ENCODE assay signal across 9 mouse cellular contexts in genomic region chr9:55546176-55547010, GRCm38 (mm10). TPM values are rescaled to one million over a fixed set of nuclear protein-coding genes. Genes with fewer than 3 reads are reported as not detected.
DNase-seq lines count a peak whose midpoint lies in the region; ATAC-seq and TF ChIP-seq lines count a peak whose summit lies in the region.
"Had no signal": no experiment of that assay in that cellular context is flagged by ENCODE, and none has a peak within 500 bp of the region (broad histone marks: within the 10 kb centered on the region; RNA-seq: fewer than 3 reads in every experiment).

No protein-coding gene starts in this region.

- WGBS in forebrain, embryonic 14.5 days: 2% methylated on average over 63 of the region's 63 CpGs
- WGBS in hindbrain, embryonic 14.5 days: 2% methylated on average over 63 of the region's 63 CpGs
- WGBS in limb, embryonic 14.5 days: 2% methylated on average over 55 of the region's 63 CpGs
- 2% methylated on average over 63 of the region's 63 CpGs for WGBS in midbrain, embryonic 16.5 days

- no peak overlapping the region for H3K27ac ChIP-seq in forebrain, embryonic 14.5 days (ENCODE audit: low read depth, low read length)
- H3K27ac ChIP-seq in hindbrain, embryonic 14.5 days: no peak overlapping the region
- H3K27ac ChIP-seq in limb, embryonic 14.5 days (replicated peaks; ENCODE audit: low read depth, low read length): no peak overlapping the region
- H3K27ac ChIP-seq in midbrain, embryonic 16.5 days (ENCODE audit: low read length): no peak overlapping the region

- peak; percentile 66 for DNase-seq in adrenal gland, postnatal 10 days
- DNase-seq in forebrain, embryonic 14.5 days (ENCODE audit: low spot score): peak; percentile 42
- no peak for DNase-seq in hindbrain, embryonic 14.5 days (ENCODE audit: low spot score)
- peak; percentile 27 for DNase-seq in limb, embryonic 14.5 days (ENCODE audit: low spot score)
- peak; percentile 44 for DNase-seq in thymus, postnatal 25 days

- H3K4me1 ChIP-seq in forebrain, embryonic 14.5 days (ENCODE audit: control insufficient read depth, insufficient read depth, low read length): peaks cover 9% of the 10 kb centered on the region
- H3K4me1 ChIP-seq in hindbrain, embryonic 14.5 days (replicated peaks; ENCODE audit: control insufficient read depth, insufficient read depth, low read length): 0 out of 2 replicates have a peak, but pooled peaks cover 4% of the 10 kb centered on the region
- peaks cover 26% of the 10 kb centered on the region for H3K4me1 ChIP-seq in limb, embryonic 14.5 days (ENCODE audit: control insufficient read depth, insufficient read depth, low read length)
- peaks cover 19% of the 10 kb centered on the region for H3K4me1 ChIP-seq in midbrain, embryonic 16.5 days (ENCODE audit: control insufficient read depth, insufficient read depth, low read length)

- H3K36me3 ChIP-seq in forebrain, embryonic 14.5 days (ENCODE audit: control insufficient read depth, insufficient read depth, low read length): no peaks in the 10 kb centered on the region
- H3K36me3 ChIP-seq in hindbrain, embryonic 14.5 days (replicated peaks; ENCODE audit: control insufficient read depth, insufficient read depth): 0 out of 2 replicates have a peak, but pooled peaks cover under 1% of the 10 kb centered on the region
- H3K36me3 ChIP-seq in limb, embryonic 14.5 days (ENCODE audit: control insufficient read depth, insufficient read depth, low read length): no peaks in the 10 kb centered on the region
- no peaks in the 10 kb centered on the region for H3K36me3 ChIP-seq in midbrain, embryonic 16.5 days (ENCODE audit: control insufficient read depth, insufficient read depth, low read length)

- peak overlapping the region; percentile 37 for H3K4me2 ChIP-seq in forebrain, embryonic 14.5 days (ENCODE audit: low read length)
- peak overlapping the region; percentile 37 for H3K4me2 ChIP-seq in hindbrain, embryonic 14.5 days (replicated peaks)
- peak overlapping the region; percentile 45 for H3K4me2 ChIP-seq in limb, embryonic 14.5 days (replicated peaks; ENCODE audit: low read depth, low read length, severe bottlenecking)
- H3K4me2 ChIP-seq in midbrain, embryonic 16.5 days (ENCODE audit: low read length): peak overlapping the region; percentile 26

- H3K9ac ChIP-seq in forebrain, embryonic 14.5 days (ENCODE audit: low read length): no peak overlapping the region
- no peak overlapping the region for H3K9ac ChIP-seq in hindbrain, embryonic 14.5 days
- H3K9ac ChIP-seq in limb, embryonic 14.5 days (ENCODE audit: low read depth, low read length, severe bottlenecking): no peak overlapping the region
- no peak overlapping the region for H3K9ac ChIP-seq in midbrain, embryonic 16.5 days (ENCODE audit: low read depth, low read length)

- no peak for TF ChIP-seq POLR2A in limb, embryonic 14.5 days (IDR thresholded peaks at IDR 0.05; ENCODE audit: borderline replicate concordance, extremely low read depth, insufficient read depth, insufficient read length)

- H3K4me3 ChIP-seq in forebrain, embryonic 14.5 days (ENCODE audit: low read depth, low read length): peak overlapping the region; percentile 27
- peak overlapping the region; percentile 16; the same call in 1 of the 2 replicates for H3K4me3 ChIP-seq in hindbrain, embryonic 14.5 days (replicated peaks; ENCODE audit: low read length)
- peak overlapping the region; percentile 31 for H3K4me3 ChIP-seq in limb, embryonic 14.5 days (replicated peaks; ENCODE audit: low read length)
- peak overlapping the region; percentile 2 for H3K4me3 ChIP-seq in midbrain, embryonic 16.5 days (ENCODE audit: low read depth, low read length)

- H3K9me3 ChIP-seq in forebrain, embryonic 14.5 days (replicated peaks; ENCODE audit: control insufficient read depth, low read length): no peaks in the 10 kb centered on the region
- no peaks in the 10 kb centered on the region for H3K9me3 ChIP-seq in hindbrain, embryonic 14.5 days (ENCODE audit: control insufficient read depth, low read length)
- no peaks in the 10 kb centered on the region for H3K9me3 ChIP-seq in limb, embryonic 14.5 days (ENCODE audit: control insufficient read depth, low read length)
- no peaks in the 10 kb centered on the region for H3K9me3 ChIP-seq in midbrain, embryonic 16.5 days (replicated peaks; ENCODE audit: control insufficient read depth, low read length, poor library complexity, severe bottlenecking)

- ATAC-seq in CD4-positive, CD25-positive, alpha-beta regulatory T cell, adult 4 months: peak; percentile 23
- ATAC-seq in forebrain, embryonic 14.5 days: peak; percentile 59
- peak; percentile 22; the same call in 1 of the 2 replicates for ATAC-seq in hindbrain, embryonic 14.5 days (ENCODE audit: low FRiP score)
- peak; percentile 50; the same call in 1 of the 2 replicates for ATAC-seq in limb, embryonic 14.5 days (ENCODE audit: low FRiP score, low read depth)
- peak; percentile 23; the same call in 1 of the 2 replicates for ATAC-seq in midbrain, embryonic 16.5 days
- no peak for ATAC-seq in monocyte, adult 5-6 weeks (replicated peaks; ENCODE audit: insufficient number of reproducible peaks, low FRiP score, low TSS enrichment, poor library complexity, severe bottlenecking)

- peaks cover 84% of the 10 kb centered on the region for H3K27me3 ChIP-seq in forebrain, embryonic 14.5 days (replicated peaks; ENCODE audit: control insufficient read depth, insufficient read depth, low read length)
- H3K27me3 ChIP-seq in hindbrain, embryonic 14.5 days (ENCODE audit: control insufficient read depth, insufficient read depth, low read length): peaks cover 98% of the 10 kb centered on the region
- H3K27me3 ChIP-seq in limb, embryonic 14.5 days (ENCODE audit: control insufficient read depth, insufficient read depth, low read length): peaks cover 83% of the 10 kb centered on the region
- H3K27me3 ChIP-seq in midbrain, embryonic 16.5 days (ENCODE audit: control insufficient read depth, insufficient read depth, low read depth, low read length): peaks cover 51% of the 10 kb centered on the region

RNA-seq across cellular contexts. Expression of gene Isl2, which starts 7.9 kb away (rescaled TPM):
- not detected for polyA plus RNA-seq in CD4-positive, CD25-positive, alpha-beta regulatory T cell, adult 4 months (2017; shearing (Covaris generic))
- not detected for total RNA-seq in adrenal gland, postnatal 10 days (2021)
- 0.11 TPM in 1 of 2 replicates, not detected in the other for polyA plus RNA-seq in forebrain, embryonic 14.5 days (2014; fragmentation: Nextera tagmentation; extraction: Ambion mirVana)
- 1.9 and 3.0 TPM in 2 replicates for polyA plus RNA-seq in hindbrain, embryonic 14.5 days (2014; fragmentation: Nextera tagmentation; extraction: Ambion mirVana)
- 0.55 and 1.5 TPM in 2 replicates for polyA plus RNA-seq in limb, embryonic 14.5 days (2012; rRNA removed)
- 0.22 and 0.72 TPM in 2 replicates for polyA plus RNA-seq in limb, embryonic 14.5 days (2014; fragmentation: Nextera tagmentation; extraction: Ambion mirVana)
- polyA plus RNA-seq in midbrain, embryonic 16.5 days (2015; fragmentation: Nextera tagmentation; extraction: Ambion mirVana): 1.1 and 1.7 TPM in 2 replicates
- total RNA-seq in monocyte, adult 5-6 weeks (2017): not detected in 3 replicates
- total RNA-seq: left cerebral cortex, postnatal 10 days had no signal

RNA-seq across cellular contexts. Expression of gene Etfa, which starts 34.4 kb away (rescaled TPM):
- 100 to 1,000 TPM; 126 to 138 TPM for polyA plus RNA-seq in CD4-positive, CD25-positive, alpha-beta regulatory T cell, adult 4 months (2017; shearing (Covaris generic))
- 1,000 to 10,000 TPM; 1,213 to 1,256 TPM for total RNA-seq in adrenal gland, postnatal 10 days (2021)
- polyA plus RNA-seq in forebrain, embryonic 14.5 days (2014; fragmentation: Nextera tagmentation; extraction: Ambion mirVana): 98.5 and 111 TPM in 2 replicates
- 94.5 and 99.0 TPM in 2 replicates for polyA plus RNA-seq in hindbrain, embryonic 14.5 days (2014; fragmentation: Nextera tagmentation; extraction: Ambion mirVana)
- polyA plus RNA-seq in limb, embryonic 14.5 days (2012; rRNA removed): 57.8 and 77.2 TPM in 2 replicates
- 185 and 189 TPM in 2 replicates for polyA plus RNA-seq in limb, embryonic 14.5 days (2014; fragmentation: Nextera tagmentation; extraction: Ambion mirVana)
- polyA plus RNA-seq in midbrain, embryonic 16.5 days (2015; fragmentation: Nextera tagmentation; extraction: Ambion mirVana): 77.1 and 81.2 TPM in 2 replicates
- total RNA-seq in monocyte, adult 5-6 weeks (2017): 41.8 to 63.2 TPM (median 48.1 TPM) in 3 replicates
